Mouse (Mus musculus): ENCODE measurements around the gene F930015N05Rik. TPM values are rescaled to one million over a fixed set of nuclear protein-coding genes. Genes with fewer than 3 reads are reported as not detected.

Gene F930015N05Rik
- polyA plus RNA-seq (2012; fragmentation: generic; extraction: Trizol), result not detected

GRCm38 (mm10) chr11:64436412-64436727 is at the start of gene F930015N05Rik:
Gene F930015N05Rik, minus strand, starts transcription at chr11:64436653.

GRCm38 (mm10) chr11:64434611-64435545 is 1.6 kb downstream of the F930015N05Rik start, which contains the start of gene Hs3st3a1:
Gene Hs3st3a1, plus strand, starts transcription at chr11:64435332.

Other genes starting within 250 kb of the F930015N05Rik start
- not detected for gene Hs3st3a1, start 1.3 kb downstream of the F930015N05Rik start, polyA plus RNA-seq (2012; fragmentation: generic; extraction: Trizol)